Mouse (Mus musculus): ENCODE measurements around the gene Tmem177. TPM values are rescaled to one million over a fixed set of nuclear protein-coding genes. Genes with fewer than 3 reads are reported as not detected.

Tmem177 gene
- polyA plus RNA-seq (2014; fragmentation: Illumina TruSeq; extraction: RNeasy Lipid Tissue Mini Kit (QIAGEN cat#74804)), result 6.0 TPM

DNA sequence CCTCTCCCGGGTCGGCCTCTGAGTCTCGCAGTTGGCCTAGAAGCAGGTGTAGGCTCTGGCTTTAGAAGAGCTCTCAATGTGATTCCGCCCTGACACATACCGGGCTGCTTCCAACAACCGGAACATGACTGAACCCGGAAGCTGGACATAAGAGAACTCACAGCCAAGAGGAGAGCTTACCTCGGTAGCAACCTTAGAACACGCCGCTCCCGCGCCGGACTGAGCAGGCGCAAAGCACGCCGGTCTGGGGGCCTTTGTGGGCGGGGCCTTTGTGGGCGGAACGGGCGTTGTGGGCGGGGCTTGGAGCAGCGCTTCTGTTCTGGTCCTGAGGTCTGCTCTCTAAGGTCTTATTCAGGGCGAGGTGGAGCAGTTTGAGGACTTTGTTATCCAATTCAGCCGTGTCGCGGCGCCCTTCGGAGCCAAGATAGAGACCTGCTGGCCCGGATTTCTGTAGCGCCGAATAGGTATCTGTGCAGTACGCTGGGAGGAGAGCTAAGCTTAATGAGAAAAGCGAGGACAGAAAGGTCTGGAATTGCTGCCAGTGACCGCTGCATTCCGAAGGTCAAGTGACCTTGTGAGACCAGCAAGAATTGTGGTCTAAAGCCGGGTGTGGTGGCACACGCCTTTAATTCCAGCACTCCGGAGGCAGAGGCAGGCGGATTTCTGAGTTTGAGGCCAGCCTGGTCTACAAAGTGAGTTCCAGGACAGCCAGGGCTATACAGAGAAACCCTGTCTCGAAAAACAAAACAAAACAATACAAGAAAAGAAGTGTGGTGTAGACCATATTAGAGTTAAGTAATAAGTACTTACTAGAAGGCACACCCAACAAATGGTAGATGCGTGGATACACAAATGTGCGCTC lies at the start of gene Tmem177:
Gene Tmem177, minus strand, starts transcription at position 256 of the 862 bp plus-strand sequence.

Other genes with a start within 250 kb of the Tmem177 start
- 109 TPM for gene Ptpn4, start 75.6 kb downstream of the Tmem177 start, polyA plus RNA-seq (2014; fragmentation: Illumina TruSeq; extraction: RNeasy Lipid Tissue Mini Kit (QIAGEN cat#74804))
- 1.5 TPM for gene Cfap221, start 84.0 kb upstream of the Tmem177 start, polyA plus RNA-seq (2014; fragmentation: Illumina TruSeq; extraction: RNeasy Lipid Tissue Mini Kit (QIAGEN cat#74804))
- not detected for gene Sctr, start 93.7 kb upstream of the Tmem177 start, polyA plus RNA-seq (2014; fragmentation: Illumina TruSeq; extraction: RNeasy Lipid Tissue Mini Kit (QIAGEN cat#74804))
- not detected for gene Tmem37, start 160.9 kb upstream of the Tmem177 start, polyA plus RNA-seq (2014; fragmentation: Illumina TruSeq; extraction: RNeasy Lipid Tissue Mini Kit (QIAGEN cat#74804))
- 245 TPM for gene Dbi, start 207.9 kb upstream of the Tmem177 start, polyA plus RNA-seq (2014; fragmentation: Illumina TruSeq; extraction: RNeasy Lipid Tissue Mini Kit (QIAGEN cat#74804))
- gene 3110009E18Rik, start 208.0 kb upstream of the Tmem177 start, polyA plus RNA-seq (2014; fragmentation: Illumina TruSeq; extraction: RNeasy Lipid Tissue Mini Kit (QIAGEN cat#74804)), result 25.2 TPM

All from ovary, adult 10 weeks (tissue).